Mouse (Mus musculus): ENCODE results near the gene Fermt2.

Fermt2 gene

GRCm38 (mm10) chr14:45529411-45530363 is at the start of gene Fermt2:
TSS of gene Fermt2 (minus strand) at chr14:45530118.
- DNase-seq (ENCODE audit: low read depth, low spot score), result no peak

GRCm38 (mm10) chr14:45566066-45566937 is 36.4 kb upstream of the Fermt2 start:
- peak; percentile 32 for DNase-seq (ENCODE audit: low read depth, low spot score)

GRCm38 (mm10) chr14:45565216-45566065 is 35.5 kb upstream of the Fermt2 start:
- no peak for DNase-seq (ENCODE audit: low read depth, low spot score)

GRCm38 (mm10) chr14:45563577-45563976 is 33.7 kb upstream of the Fermt2 start:
- DNase-seq (ENCODE audit: low read depth, low spot score), result no peak

- DNase-seq (ENCODE audit: low read depth, low spot score), result no peak
Measured at GRCm38 (mm10) chr14:45561681-45562080, 31.8 kb upstream of the Fermt2 start.

- DNase-seq (ENCODE audit: low read depth, low spot score), result no peak
Measured at GRCm38 (mm10) chr14:45559018-45559417, 29.1 kb upstream of the Fermt2 start.

GRCm38 (mm10) chr14:45554336-45554735 is 24.4 kb upstream of the Fermt2 start:
- no peak for DNase-seq (ENCODE audit: low read depth, low spot score)

GRCm38 (mm10) chr14:45553854-45554253 is 23.9 kb upstream of the Fermt2 start:
- no peak for DNase-seq (ENCODE audit: low read depth, low spot score)

GRCm38 (mm10) chr14:45552431-45552830 is 22.5 kb upstream of the Fermt2 start:
- no peak for DNase-seq (ENCODE audit: low read depth, low spot score)

GRCm38 (mm10) chr14:45551121-45551768 is 21.3 kb upstream of the Fermt2 start:
- DNase-seq (ENCODE audit: low read depth, low spot score), result peak; percentile 16

- DNase-seq (ENCODE audit: low read depth, low spot score), result no peak
Measured at GRCm38 (mm10) chr14:45550010-45550647, 20.2 kb upstream of the Fermt2 start.

- DNase-seq (ENCODE audit: low read depth, low spot score), result no peak
Measured at GRCm38 (mm10) chr14:45548118-45548517, 18.2 kb upstream of the Fermt2 start.

- DNase-seq (ENCODE audit: low read depth, low spot score), result no peak
Measured at GRCm38 (mm10) chr14:45544905-45545304, 15.0 kb upstream of the Fermt2 start.

GRCm38 (mm10) chr14:45544026-45544425 is 14.1 kb upstream of the Fermt2 start:
- no peak for DNase-seq (ENCODE audit: low read depth, low spot score)

- DNase-seq (ENCODE audit: low read depth, low spot score), result no peak
Measured at GRCm38 (mm10) chr14:45539659-45540468, 9.9 kb upstream of the Fermt2 start.

GRCm38 (mm10) chr14:45530364-45531345 is 737 bp upstream of the Fermt2 start:
- no peak for DNase-seq (ENCODE audit: low read depth, low spot score)

GRCm38 (mm10) chr14:45528861-45529260 is 1.1 kb downstream of the Fermt2 start:
- no peak for DNase-seq (ENCODE audit: low read depth, low spot score)

- DNase-seq (ENCODE audit: low read depth, low spot score), result no peak
Measured at GRCm38 (mm10) chr14:45515771-45516170, 14.1 kb downstream of the Fermt2 start.

Data from c-Kit-negative CD71-positive TER-119-positive erythroid progenitor cells, embryonic 14.5 days (primary cell).